Mouse (Mus musculus): Measurements from ENCODE around the gene Lin7b. TPM values are rescaled to one million over a fixed set of nuclear protein-coding genes. Genes with fewer than 3 reads are reported as not detected.

The Lin7b gene
- polyA plus RNA-seq, 1 experiment from 2014 or later, result 70.3 TPM

DNA sequence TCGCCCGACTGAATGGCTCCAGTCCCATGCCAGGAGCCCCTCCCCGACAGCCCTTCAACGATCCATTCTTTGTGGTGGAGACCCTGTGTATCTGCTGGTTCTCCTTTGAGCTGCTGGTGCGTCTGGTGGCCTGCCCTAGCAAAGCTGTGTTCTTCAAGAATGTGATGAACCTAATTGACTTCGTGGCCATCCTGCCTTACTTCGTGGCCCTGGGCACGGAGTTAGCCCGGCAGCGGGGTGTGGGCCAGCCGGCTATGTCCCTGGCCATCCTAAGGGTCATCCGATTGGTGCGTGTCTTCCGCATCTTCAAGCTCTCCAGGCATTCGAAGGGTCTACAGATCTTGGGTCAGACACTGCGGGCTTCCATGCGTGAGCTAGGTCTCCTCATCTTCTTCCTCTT is 38.6 kb upstream of the Lin7b start:
- WGBS, result 88% methylated on average over 17 of the region's 17 CpGs
- Histone ChIP-seq H3K27me3 (replicated peaks; ENCODE audit: control insufficient read depth, insufficient read depth, low read length) (peaks cover 84% of the 10 kb centered on the region), H3K36me3 (ENCODE audit: control insufficient read depth, insufficient read depth, low read length) (no peaks in the 10 kb centered on the region), H3K4me2 (ENCODE audit: low read length) (no peak overlapping the region), H3K4me1 (ENCODE audit: control insufficient read depth, insufficient read depth, low read depth, low read length) (peaks cover 16% of the 10 kb centered on the region), H3K9me3 (ENCODE audit: control insufficient read depth, low read length) (no peaks in the 10 kb centered on the region), H3K27ac (ENCODE audit: low read depth, low read length) (no peak overlapping the region), H3K4me3 (ENCODE audit: low read length) (no peak overlapping the region), H3K9ac (ENCODE audit: low read depth, low read length) (no peak overlapping the region)
- no peak for ATAC-seq

DNA sequence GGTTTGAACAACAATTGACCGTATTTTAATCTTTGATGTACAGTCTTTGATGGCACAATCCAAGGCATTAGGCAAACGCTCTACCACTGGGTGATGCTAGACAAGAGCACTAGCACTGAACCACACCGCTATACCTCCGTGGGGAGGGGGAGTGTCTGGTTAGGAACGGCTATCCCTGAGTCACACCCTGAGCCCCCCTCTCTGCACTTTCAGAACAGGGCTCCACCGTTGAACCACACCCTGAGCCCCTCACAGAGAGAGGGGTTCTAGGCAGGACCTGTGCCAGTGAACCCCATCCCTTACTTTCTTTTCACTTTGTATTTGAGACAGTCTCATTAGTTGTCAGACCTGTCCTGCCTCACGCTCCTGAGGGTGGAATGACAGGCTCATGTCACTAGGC is 38.0 kb upstream of the Lin7b start:
- Histone ChIP-seq H3K9me3 (ENCODE audit: control insufficient read depth, low read length) (no peaks in the 10 kb centered on the region), H3K36me3 (ENCODE audit: control insufficient read depth, insufficient read depth, low read length) (no peaks in the 10 kb centered on the region), H3K27ac (ENCODE audit: low read depth, low read length) (no peak overlapping the region), H3K4me2 (ENCODE audit: low read length) (no peak overlapping the region), H3K9ac (ENCODE audit: low read depth, low read length) (no peak overlapping the region), H3K27me3 (replicated peaks; ENCODE audit: control insufficient read depth, insufficient read depth, low read length) (peaks cover 79% of the 10 kb centered on the region), H3K4me3 (ENCODE audit: low read length) (no peak overlapping the region), H3K4me1 (ENCODE audit: control insufficient read depth, insufficient read depth, low read depth, low read length) (peaks cover 10% of the 10 kb centered on the region)
- WGBS, result 69% methylated on average over 7 of the region's 7 CpGs
- no peak for ATAC-seq

DNA sequence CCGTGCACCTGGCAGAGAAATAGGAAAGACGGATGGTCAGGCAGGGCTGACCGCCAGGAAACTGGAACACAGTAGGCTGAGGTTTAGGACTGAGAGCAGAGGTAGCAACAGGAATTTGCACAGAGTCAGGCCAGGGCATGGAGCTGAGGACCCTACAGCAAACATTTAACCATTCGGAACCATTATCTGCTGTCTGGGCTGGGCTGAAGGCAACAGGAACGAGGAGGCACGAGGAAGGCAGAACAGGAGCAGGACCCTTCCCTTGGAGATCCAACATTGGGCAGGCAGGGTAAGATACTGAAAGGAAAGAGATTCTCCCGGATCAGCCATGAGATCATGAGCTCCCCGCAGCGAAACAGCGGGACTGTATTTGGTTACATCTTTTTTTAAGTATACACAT is 37.5 kb upstream of the Lin7b start:
- H3K27me3 ChIP-seq (replicated peaks; ENCODE audit: control insufficient read depth, insufficient read depth, low read length), result peaks cover 74% of the 10 kb centered on the region
- H3K4me2 ChIP-seq (ENCODE audit: low read length), result no peak overlapping the region
- peaks cover 7% of the 10 kb centered on the region; the same call in 1 of the 2 replicates for H3K4me1 ChIP-seq (ENCODE audit: control insufficient read depth, insufficient read depth, low read depth, low read length)
- H3K9me3 ChIP-seq (ENCODE audit: control insufficient read depth, low read length), result no peaks in the 10 kb centered on the region
- 82% methylated on average over 10 of the region's 10 CpGs for WGBS
- no peaks in the 10 kb centered on the region for H3K36me3 ChIP-seq (ENCODE audit: control insufficient read depth, insufficient read depth, low read length)
- H3K27ac ChIP-seq (ENCODE audit: low read depth, low read length), result no peak overlapping the region
- H3K4me3 ChIP-seq (ENCODE audit: low read length), result no peak overlapping the region
- H3K9ac ChIP-seq (ENCODE audit: low read depth, low read length), result no peak overlapping the region
- no peak for ATAC-seq

DNA sequence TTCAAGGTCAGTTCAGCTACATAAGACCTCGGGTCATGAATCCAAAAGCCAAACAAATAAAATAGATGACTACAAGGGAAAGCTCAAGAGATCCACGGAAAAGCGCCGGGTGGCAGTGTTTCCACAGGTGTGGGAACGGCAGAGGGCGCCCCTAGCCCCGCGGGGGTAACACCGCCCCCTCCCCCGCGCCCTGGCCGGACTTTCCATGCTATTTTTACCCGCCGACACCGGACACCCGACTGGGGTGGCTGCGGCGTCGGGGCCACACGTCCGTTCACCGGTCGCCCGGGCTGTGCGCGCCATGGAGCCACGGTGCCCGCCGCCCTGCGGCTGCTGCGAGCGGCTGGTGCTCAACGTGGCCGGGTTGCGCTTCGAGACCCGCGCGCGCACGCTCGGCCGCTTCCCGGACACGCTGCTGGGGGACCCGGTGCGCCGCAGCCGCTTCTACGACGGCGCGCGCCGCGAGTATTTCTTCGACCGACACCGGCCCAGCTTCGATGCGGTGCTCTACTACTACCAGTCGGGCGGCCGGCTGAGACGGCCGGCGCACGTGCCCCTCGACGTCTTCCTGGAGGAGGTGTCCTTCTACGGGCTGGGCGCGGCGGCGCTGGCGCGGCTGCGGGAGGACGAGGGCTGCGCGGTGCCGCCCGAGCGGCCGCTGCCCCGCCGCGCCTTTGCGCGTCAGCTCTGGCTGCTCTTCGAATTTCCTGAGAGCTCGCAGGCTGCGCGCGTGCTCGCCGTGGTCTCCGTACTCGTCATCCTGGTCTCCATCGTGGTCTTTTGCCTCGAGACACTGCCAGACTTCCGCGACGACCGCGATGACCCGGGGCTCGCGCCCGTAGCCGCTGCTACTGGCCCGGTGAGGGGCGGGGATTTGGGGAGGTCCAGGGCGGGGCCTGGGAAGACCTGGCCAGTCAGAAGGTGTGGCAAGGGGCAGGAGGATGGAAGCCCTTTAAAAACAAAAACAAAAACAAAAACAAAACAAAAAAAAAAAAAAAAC is 36.1 kb upstream of the Lin7b start:
- H3K9me3 ChIP-seq (ENCODE audit: control insufficient read depth, low read length), result no peaks in the 10 kb centered on the region
- WGBS, result 2% methylated on average over 104 of the region's 114 CpGs
- no peak overlapping the region for H3K27ac ChIP-seq (ENCODE audit: low read depth, low read length)
- peaks cover 66% of the 10 kb centered on the region for H3K27me3 ChIP-seq (replicated peaks; ENCODE audit: control insufficient read depth, insufficient read depth, low read length)
- no peaks in the 10 kb centered on the region for H3K36me3 ChIP-seq (ENCODE audit: control insufficient read depth, insufficient read depth, low read length)
- H3K4me3 ChIP-seq (ENCODE audit: low read length), result peak overlapping the region; percentile 38
- ATAC-seq, result 0 out of 2 replicates have a peak, but pooled peaks have one; percentile 18
- peak overlapping the region; percentile 38 for H3K9ac ChIP-seq (ENCODE audit: low read depth, low read length)
- H3K4me2 ChIP-seq (ENCODE audit: low read length), result peak overlapping the region; percentile 58
- peaks cover 7% of the 10 kb centered on the region; the same call in 1 of the 2 replicates for H3K4me1 ChIP-seq (ENCODE audit: control insufficient read depth, insufficient read depth, low read depth, low read length)

DNA sequence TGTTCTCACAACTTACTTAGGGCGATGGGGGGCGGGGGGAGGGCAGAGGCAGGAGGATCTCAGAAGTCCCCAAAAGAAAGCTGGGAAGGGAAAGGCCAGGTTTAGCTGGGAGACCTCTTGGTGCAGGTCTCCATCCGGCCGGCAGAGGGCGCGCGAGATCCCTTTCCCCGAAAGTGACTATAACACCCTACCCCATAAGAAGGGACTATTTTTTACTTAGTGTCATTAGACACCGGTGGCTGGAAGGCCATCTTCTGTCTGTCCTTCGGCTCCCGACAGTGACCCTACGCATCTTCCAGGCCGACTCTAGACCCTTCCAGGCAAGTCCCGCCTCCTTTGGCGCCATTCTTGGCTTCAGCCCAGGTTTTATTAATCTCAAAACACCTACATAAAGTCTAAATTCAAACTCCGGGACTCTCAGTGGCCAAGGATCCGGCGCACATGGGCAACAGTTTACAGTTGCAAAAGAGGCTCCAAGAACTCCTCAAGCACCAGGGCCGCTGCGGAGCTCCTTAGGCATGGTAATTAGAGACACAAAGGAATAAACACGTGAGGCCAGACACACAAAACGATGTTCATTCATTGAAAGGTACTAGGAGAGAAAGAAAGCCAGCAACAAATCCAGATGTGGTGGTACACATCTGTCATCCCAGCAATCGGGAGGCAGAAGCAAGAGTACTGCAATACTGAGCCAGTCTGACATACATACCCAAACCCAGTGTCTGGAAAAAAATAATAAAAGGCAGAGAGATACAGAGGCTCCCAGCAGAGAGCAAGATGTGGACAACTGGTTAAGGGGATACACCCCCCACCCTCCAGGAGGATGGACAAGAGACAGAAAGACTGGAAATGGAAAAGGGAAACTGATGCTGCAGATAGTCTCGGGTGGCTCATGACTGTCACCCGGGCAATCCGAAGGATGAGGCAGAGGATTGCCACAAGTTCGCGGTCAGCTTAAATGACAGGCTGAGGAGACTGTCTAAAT is 35.0 kb upstream of the Lin7b start, which contains the start of gene Kcna7:
Gene Kcna7 (plus strand): TSS at position 563 of the 985 bp plus-strand sequence.
- Histone ChIP-seq H3K4me1 (ENCODE audit: control insufficient read depth, insufficient read depth, low read depth, low read length) (peaks cover 7% of the 10 kb centered on the region; the same call in 1 of the 2 replicates), H3K27me3 (replicated peaks; ENCODE audit: control insufficient read depth, insufficient read depth, low read length) (peaks cover 56% of the 10 kb centered on the region), H3K27ac (ENCODE audit: low read depth, low read length) (no peak within 1 kb of the TSS), H3K4me2 (ENCODE audit: low read length) (peak within 1 kb of the TSS; percentile 58), H3K9ac (ENCODE audit: low read depth, low read length) (peak within 1 kb of the TSS; percentile 38), H3K36me3 (ENCODE audit: control insufficient read depth, insufficient read depth, low read length) (no peaks in the 10 kb centered on the region), H3K4me3 (ENCODE audit: low read length) (peak within 1 kb of the TSS; percentile 38), H3K9me3 (ENCODE audit: control insufficient read depth, low read length) (no peaks in the 10 kb centered on the region)
- WGBS, result 14% methylated on average over 22 of the region's 28 CpGs
- no peak for ATAC-seq

DNA sequence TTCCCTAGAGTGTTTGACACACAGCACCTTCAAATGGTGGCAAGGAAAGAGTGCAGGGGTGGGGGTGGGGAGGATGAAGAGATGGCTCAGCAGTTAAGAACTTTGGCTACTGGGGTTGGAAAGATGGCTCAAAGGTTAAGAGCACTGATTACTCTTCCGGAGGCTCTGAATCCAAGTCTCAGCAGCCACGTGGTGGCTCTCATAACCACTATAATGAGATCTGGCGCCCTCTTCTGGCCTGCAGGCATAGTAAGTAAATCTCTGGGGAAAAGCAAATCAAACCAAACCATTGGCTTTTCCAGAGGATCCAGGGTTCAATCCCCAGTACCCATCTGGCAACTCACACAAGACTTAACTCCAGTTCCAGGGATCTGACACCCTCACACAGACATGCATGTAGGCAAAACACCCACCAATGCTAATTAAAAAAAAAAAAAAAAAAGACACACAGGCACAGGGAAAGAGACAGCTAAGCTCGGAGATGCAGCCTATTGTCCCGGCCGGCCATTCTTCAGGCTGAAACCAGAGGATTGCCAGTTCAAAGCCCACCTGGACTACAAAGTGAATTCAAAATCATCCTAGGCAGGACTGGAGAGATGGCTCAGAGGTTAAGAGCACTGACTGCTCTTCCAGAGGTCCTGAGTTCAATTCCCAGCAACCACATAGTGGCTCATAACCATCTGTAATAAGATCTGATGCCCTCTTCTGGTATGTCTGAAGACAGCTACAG is 33.3 kb upstream of the Lin7b start:
- Histone ChIP-seq H3K9ac (ENCODE audit: low read depth, low read length) (no peak overlapping the region), H3K4me2 (ENCODE audit: low read length) (no peak overlapping the region), H3K36me3 (ENCODE audit: control insufficient read depth, insufficient read depth, low read length) (no peaks in the 10 kb centered on the region), H3K4me3 (ENCODE audit: low read length) (no peak overlapping the region), H3K4me1 (ENCODE audit: control insufficient read depth, insufficient read depth, low read depth, low read length) (peaks cover 7% of the 10 kb centered on the region; the same call in 1 of the 2 replicates), H3K27ac (ENCODE audit: low read depth, low read length) (no peak overlapping the region), H3K27me3 (replicated peaks; ENCODE audit: control insufficient read depth, insufficient read depth, low read length) (peaks cover 39% of the 10 kb centered on the region), H3K9me3 (ENCODE audit: control insufficient read depth, low read length) (no peaks in the 10 kb centered on the region)
- no peak for ATAC-seq
- 46% methylated on average over 6 of the region's 6 CpGs for WGBS

GRCm38 (mm10) chr7:45401521-45402085 is 31.2 kb upstream of the Lin7b start:
- H3K36me3 ChIP-seq (ENCODE audit: control insufficient read depth, insufficient read depth, low read length), result no peaks in the 10 kb centered on the region
- 81% methylated on average over 10 of the region's 10 CpGs for WGBS
- peaks cover 19% of the 10 kb centered on the region for H3K27me3 ChIP-seq (replicated peaks; ENCODE audit: control insufficient read depth, insufficient read depth, low read length)
- H3K27ac ChIP-seq (ENCODE audit: low read depth, low read length), result no peak overlapping the region
- no peaks in the 10 kb centered on the region for H3K9me3 ChIP-seq (ENCODE audit: control insufficient read depth, low read length)
- H3K9ac ChIP-seq (ENCODE audit: low read depth, low read length), result no peak overlapping the region
- H3K4me2 ChIP-seq (ENCODE audit: low read length), result no peak overlapping the region
- peaks cover 5% of the 10 kb centered on the region; the same call in 1 of the 2 replicates for H3K4me1 ChIP-seq (ENCODE audit: control insufficient read depth, insufficient read depth, low read depth, low read length)
- ATAC-seq, result no peak
- no peak overlapping the region for H3K4me3 ChIP-seq (ENCODE audit: low read length)

- H3K4me2 ChIP-seq (ENCODE audit: low read length), result no peak overlapping the region
- 79% methylated on average over 2 of the region's 2 CpGs for WGBS
- no peaks in the 10 kb centered on the region for H3K9me3 ChIP-seq (ENCODE audit: control insufficient read depth, low read length)
- no peak overlapping the region for H3K4me3 ChIP-seq (ENCODE audit: low read length)
- H3K36me3 ChIP-seq (ENCODE audit: control insufficient read depth, insufficient read depth, low read length), result peaks cover under 1% of the 10 kb centered on the region; the same call in 1 of the 2 replicates
- ATAC-seq, result no peak
- no peaks in the 10 kb centered on the region for H3K27me3 ChIP-seq (replicated peaks; ENCODE audit: control insufficient read depth, insufficient read depth, low read length)
- peaks cover 16% of the 10 kb centered on the region for H3K4me1 ChIP-seq (ENCODE audit: control insufficient read depth, insufficient read depth, low read depth, low read length)
- no peak overlapping the region for H3K9ac ChIP-seq (ENCODE audit: low read depth, low read length)
- H3K27ac ChIP-seq (ENCODE audit: low read depth, low read length), result no peak overlapping the region
Measured at GRCm38 (mm10) chr7:45396787-45397186, 26.4 kb upstream of the Lin7b start.

All from hindbrain, embryonic 16.5 days (tissue).